Mouse (Mus musculus) forebrain, postnatal 0 days (tissue): ENCODE data around the gene Srd5a1. TPM values are rescaled to one million over a fixed set of nuclear protein-coding genes. Genes with fewer than 3 reads are reported as not detected.
"Not testable (repeated sequence)": the region's sequence is repeated elsewhere in the genome, so short reads cannot be mapped to it uniquely, and the experiment has no call there.

Experiments used
- ATAC-seq: fragments of 200-750 bp; cut with Nextera tagmentation; 2 replicates; pipeline ENCODE4 v1.8.0; 2017; ENCODE audit warnings: mild to moderate bottlenecking, moderate library complexity
- DNase-seq: peaks from one replicate; pipeline ENCODE4 v3.0.0-alpha.2; 2015
- H3K27ac ChIP-seq: fragments of 300-500 bp; sonication (generic); 2 replicates; pipeline ENCODE4 v1.5.1; 2014; ENCODE audit warnings: low read depth, mild to moderate bottlenecking, antibody characterized with exemption, low read length, moderate library complexity, mixed read lengths
- H3K27me3 ChIP-seq: fragments of 300-500 bp; sonication (generic); 2 replicates; pipeline ENCODE4 v1.6.1; 2014; ENCODE audit warnings: mild to moderate bottlenecking, low read length, mixed read lengths; ENCODE audit not compliant: insufficient read depth
- H3K36me3 ChIP-seq: fragments of 300-500 bp; sonication (generic); 2 replicates; pipeline ENCODE4 v1.6.1; 2014; ENCODE audit warnings: mild to moderate bottlenecking, moderate library complexity; ENCODE audit not compliant: insufficient read depth
- H3K4me1 ChIP-seq: fragments of 300-500 bp; sonication (generic); 2 replicates; pipeline ENCODE4 v1.6.1; 2014; ENCODE audit warnings: antibody characterized with exemption; ENCODE audit not compliant: insufficient read depth
- H3K4me2 ChIP-seq: fragments of 300-500 bp; sonication (generic); 2 replicates; pipeline ENCODE4 v1.6.1; 2014; ENCODE audit warnings: low read depth, mild to moderate bottlenecking, moderate library complexity
- H3K4me3 ChIP-seq: fragments of 300-500 bp; sonication (generic); 2 replicates; pipeline ENCODE4 v1.5.1; 2014; ENCODE audit warnings: low read depth, low read length, mixed read lengths
- H3K9ac ChIP-seq: fragments of 300-500 bp; sonication (generic); 2 replicates; pipeline ENCODE4 v1.6.1; 2014; ENCODE audit warnings: mild to moderate bottlenecking
- H3K9me3 ChIP-seq: fragments of 300-500 bp; sonication (generic); 2 replicates; pipeline ENCODE4 v1.6.1; 2016; ENCODE audit warnings: low read length
- CTCF ChIP-seq: sonication (generic); IDR thresholded peaks from 2 replicates; pipeline ENCODE4 v1.5.1; 2016; ENCODE audit warnings: antibody characterized with exemption, control low read depth, low read depth
- WGBS: fragments of 180-500 bp; shearing (Covaris S2); extraction: QIAGEN DNeasy Blood & Tissue Kit; methylation state at CpG from one replicate; pipeline ENCODE4 v1.1.7; 2014; 5-methylcytosine and 5-hydroxymethylcytosine counted together
- polyA plus RNA-seq: library from polyadenylated mRNA; unstranded; fragments of >200 nt; fragmentation: Nextera tagmentation; extraction: Ambion mirVana; gene quantifications from 2 replicates; pipeline ENCODE4 v1.2.1, GENCODE M21; 2015
- total RNA-seq: library from RNA; depleted of rRNA; stranded (reverse); fragments of >200 nt; gene quantifications from 2 replicates; pipeline ENCODE4 v1.2.3, GENCODE M21; 2014

The Srd5a1 gene
- total and polyA plus RNA-seq, 2 experiments from 2014 or later = 16.2 to 37.2 TPM

DNA sequence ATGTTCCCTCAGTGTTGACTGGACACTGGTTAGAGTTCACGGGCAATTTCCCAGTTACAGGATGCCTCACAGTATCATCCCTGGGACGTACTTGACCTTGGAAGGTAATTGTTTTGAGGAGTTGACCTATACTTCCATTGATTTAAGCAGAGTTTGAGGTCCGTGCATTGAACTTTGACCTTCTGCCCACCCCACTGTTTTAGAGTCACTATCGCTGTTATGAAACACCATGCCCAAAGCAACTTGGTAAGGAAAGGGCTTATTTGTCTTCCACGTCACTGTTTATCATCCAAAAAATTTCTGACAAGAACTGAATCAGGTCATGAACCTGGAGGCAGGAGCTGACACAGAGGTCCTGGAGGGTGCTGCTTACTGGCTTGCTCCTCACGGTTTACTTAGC lies 28.8 kb downstream of the Srd5a1 start:
- 94% methylated on average over 6 of the region's 6 CpGs for WGBS
- Histone ChIP-seq H3K27ac (no peak overlapping the region), H3K36me3 (no peaks in the 10 kb centered on the region), H3K4me1 (no peaks in the 10 kb centered on the region), H3K27me3 (no peaks in the 10 kb centered on the region), H3K4me3 (no peak overlapping the region), H3K9me3 (no peaks in the 10 kb centered on the region), H3K9ac (no peak overlapping the region), H3K4me2 (no peak overlapping the region)
- ATAC-seq (no peak), DNase-seq (no peak)
- TF ChIP-seq CTCF = no peak

GRCm38 (mm10) chr13:69577181-69577834 lies 33.9 kb downstream of the Srd5a1 start:
- H3K9me3 ChIP-seq = no peaks in the 10 kb centered on the region
- H3K4me2 ChIP-seq = no peak overlapping the region
- H3K4me1 ChIP-seq = no peaks in the 10 kb centered on the region
- H3K36me3 ChIP-seq = no peaks in the 10 kb centered on the region
- no peak for TF ChIP-seq CTCF
- DNase-seq = no peak
- no peak overlapping the region for H3K4me3 ChIP-seq
- H3K9ac ChIP-seq = no peak overlapping the region
- H3K27me3 ChIP-seq = no peaks in the 10 kb centered on the region
- ATAC-seq = no peak
- no peak overlapping the region for H3K27ac ChIP-seq
- WGBS = 91% methylated on average over 16 of the region's 16 CpGs

DNA sequence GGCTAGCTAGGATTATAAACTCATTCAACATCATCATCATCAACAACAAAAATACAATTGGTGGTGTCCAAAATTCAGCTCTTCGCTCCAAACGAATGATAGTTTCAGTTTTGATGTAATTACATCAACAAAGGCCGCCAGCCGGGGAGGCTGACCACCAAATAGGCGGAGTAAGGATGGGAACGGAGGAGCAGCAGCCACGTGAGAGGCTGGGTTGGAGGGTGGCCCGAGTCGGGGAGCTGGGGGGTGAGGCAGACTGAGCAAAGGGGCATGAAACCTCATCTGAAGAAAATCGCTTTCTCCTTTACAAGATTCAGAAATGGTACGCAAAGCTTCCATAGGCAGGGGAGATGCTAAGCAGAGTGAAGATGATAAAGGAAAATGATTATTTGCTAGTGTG lies 34.6 kb downstream of the Srd5a1 start:
- Histone ChIP-seq H3K9ac (no peak overlapping the region), H3K4me2 (no peak overlapping the region), H3K4me3 (no peak overlapping the region), H3K4me1 (no peaks in the 10 kb centered on the region), H3K36me3 (no peaks in the 10 kb centered on the region), H3K27ac (no peak overlapping the region), H3K9me3 (no peaks in the 10 kb centered on the region), H3K27me3 (no peaks in the 10 kb centered on the region)
- DNase-seq (no peak), ATAC-seq (no peak)
- WGBS = 65% methylated on average over 11 of the region's 11 CpGs
- TF ChIP-seq CTCF = no peak

GRCm38 (mm10) chr13:69572594-69572993 lies 38.6 kb downstream of the Srd5a1 start:
- Histone ChIP-seq H3K9ac (no peak overlapping the region), H3K4me3 (no peak overlapping the region), H3K27me3 (no peaks in the 10 kb centered on the region), H3K9me3 (no peaks in the 10 kb centered on the region), H3K4me2 (no peak overlapping the region), H3K36me3 (no peaks in the 10 kb centered on the region), H3K4me1 (no peaks in the 10 kb centered on the region), H3K27ac (no peak overlapping the region)
- no peak for DNase-seq
- WGBS = 94% methylated on average over 3 of the region's 3 CpGs
- ATAC-seq = no peak
- TF ChIP-seq CTCF = no peak

- no peak overlapping the region for H3K9ac ChIP-seq
Measured at GRCm38 (mm10) chr13:69569201-69569600, 42.0 kb downstream of the Srd5a1 start.

DNA sequence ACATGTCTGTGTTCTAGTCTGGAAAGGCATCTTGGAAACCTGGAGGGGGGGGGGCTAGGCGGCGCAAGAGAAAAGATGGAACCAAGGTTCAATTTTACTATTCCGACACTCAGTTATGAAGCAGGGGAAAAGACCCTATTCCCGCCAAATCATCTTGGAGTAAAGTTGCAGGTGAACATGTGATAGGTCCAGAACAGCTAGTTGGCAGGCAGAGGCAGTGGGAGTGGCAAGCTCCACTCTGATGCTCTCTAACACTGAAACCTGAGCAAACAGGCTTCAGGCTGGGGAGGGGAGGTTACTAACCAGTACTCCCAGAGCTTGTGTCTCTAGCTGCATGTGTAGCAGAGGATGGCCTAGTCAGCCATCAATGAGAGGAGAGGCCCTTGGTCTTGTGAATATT lies 45.8 kb downstream of the Srd5a1 start:
- H3K9me3 ChIP-seq, DNase-seq, H3K27me3 ChIP-seq, H3K36me3 ChIP-seq, H3K4me2 ChIP-seq, H3K4me1 ChIP-seq, H3K9ac ChIP-seq, H3K27ac ChIP-seq, H3K4me3 ChIP-seq, ATAC-seq: not testable (repeated sequence)
- WGBS = 97% methylated on average over 4 of the region's 4 CpGs

More at GRCm38 (mm10) chr13:69569201-69569600, 42.0 kb downstream of the Srd5a1 start:
- Histone ChIP-seq H3K27me3 (no peaks in the 10 kb centered on the region), H3K27ac (no peak overlapping the region), H3K4me2 (no peak overlapping the region), H3K36me3 (no peaks in the 10 kb centered on the region), H3K9me3 (no peaks in the 10 kb centered on the region), H3K4me3 (no peak overlapping the region), H3K4me1 (no peaks in the 10 kb centered on the region)
- TF ChIP-seq CTCF = no peak
- DNase-seq (no peak), ATAC-seq (no peak)
- whole genome bisulfite sequencing = 81% methylated on average over 9 of the region's 9 CpGs

GRCm38 (mm10) chr13:69564573-69564972 lies 46.7 kb downstream of the Srd5a1 start:
- Histone ChIP-seq H3K27me3 (no peaks in the 10 kb centered on the region), H3K27ac (no peak overlapping the region)

More at GRCm38 (mm10) chr13:69564573-69564972, 46.7 kb downstream of the Srd5a1 start:
- Histone ChIP-seq H3K4me2 (no peak overlapping the region), H3K4me3 (no peak overlapping the region), H3K9me3 (no peaks in the 10 kb centered on the region), H3K36me3 (no peaks in the 10 kb centered on the region), H3K4me1 (no peaks in the 10 kb centered on the region), H3K9ac (no peak overlapping the region)
- no peak for TF ChIP-seq CTCF
- ATAC-seq (no peak), DNase-seq (no peak)
